Comparison of ENCODE assay signal across 9 mouse cellular contexts in genomic region chr2:179662739-179663138, GRCm38 (mm10).
DNase-seq lines count a peak whose midpoint lies in the region; ATAC-seq and TF ChIP-seq lines count a peak whose summit lies in the region.
"Had no signal": no experiment of that assay in that cellular context is flagged by ENCODE, and none has a peak within 500 bp of the region (broad histone marks: within the 10 kb centered on the region; RNA-seq: fewer than 3 reads in every experiment).

No protein-coding gene starts in this region.

- no peaks in the 10 kb centered on the region for H3K4me1 ChIP-seq in kidney, postnatal 0 days (replicated peaks; ENCODE audit: insufficient read depth, low read length)
- H3K4me1 ChIP-seq in embryonic fibroblast, embryonic 13.5 days (ENCODE audit: control insufficient read depth, insufficient read depth, low read length): no peaks in the 10 kb centered on the region
- peaks cover 8% of the 10 kb centered on the region; the same call in 1 of the 2 replicates for H3K4me1 ChIP-seq in intestine, embryonic 15.5 days (replicated peaks)
- H3K4me1 ChIP-seq in neural tube, embryonic 13.5 days (replicated peaks): peaks cover 38% of the 10 kb centered on the region

- H3K27me3 ChIP-seq in kidney, postnatal 0 days (ENCODE audit: insufficient read depth, low read length): no peaks in the 10 kb centered on the region
- peaks cover 3% of the 10 kb centered on the region; the same call in 1 of the 2 replicates for H3K27me3 ChIP-seq in intestine, embryonic 15.5 days (replicated peaks)
- H3K27me3 ChIP-seq in neural tube, embryonic 13.5 days: peaks cover 66% of the 10 kb centered on the region

- no peak overlapping the region for H3K9ac ChIP-seq in kidney, postnatal 0 days (ENCODE audit: low read depth, low read length)
- no peak overlapping the region for H3K9ac ChIP-seq in intestine, embryonic 15.5 days
- H3K9ac ChIP-seq in neural tube, embryonic 13.5 days: no peak overlapping the region

- H3K4me3 ChIP-seq in kidney, postnatal 0 days (replicated peaks; ENCODE audit: low read depth, low read length): 0 out of 2 replicates have a peak overlapping the region, but pooled peaks have one; percentile 6
- 0 out of 2 replicates have a peak overlapping the region, but pooled peaks have one; percentile 4 for H3K4me3 ChIP-seq in embryonic fibroblast, embryonic 13.5 days (ENCODE audit: insufficient read depth, low read length)
- no peak overlapping the region for H3K4me3 ChIP-seq in intestine, embryonic 15.5 days (replicated peaks)
- H3K4me3 ChIP-seq in neural tube, embryonic 13.5 days: no peak overlapping the region
- H3K4me3 ChIP-seq: left cerebral cortex, adult 2 months had no signal

- TF ChIP-seq POLR2A in embryonic fibroblast, embryonic 13.5 days (IDR thresholded peaks at IDR 0.05; ENCODE audit: low read depth, low read length): no peak

- no peak overlapping the region for H3K27ac ChIP-seq in kidney, postnatal 0 days
- H3K27ac ChIP-seq in embryonic fibroblast, embryonic 13.5 days (ENCODE audit: insufficient read depth, low read length): no peak overlapping the region
- H3K27ac ChIP-seq in intestine, embryonic 15.5 days: no peak overlapping the region
- no peak overlapping the region for H3K27ac ChIP-seq in neural tube, embryonic 13.5 days (replicated peaks)
- H3K27ac ChIP-seq: left cerebral cortex, adult 2 months had no signal

- peak; percentile 39 for DNase-seq in kidney, postnatal 0 days (ENCODE audit: low spot score)
- no peak for DNase-seq in kidney, postnatal 25 days
- no peak for DNase-seq in right cerebral cortex, postnatal 10 days (ENCODE audit: low spot score in 2 of 2)
- no peak for DNase-seq in Muller cell, postnatal 12 days (ENCODE audit: inconsistent ontology term)
- DNase-seq in c-Kit-positive CD71-positive TER-119-positive erythroid progenitor cells, embryonic 14.5 days (ENCODE audit: low spot score): no peak

- peak overlapping the region; percentile 47 for H3K4me2 ChIP-seq in kidney, postnatal 0 days (ENCODE audit: low read length)
- peak overlapping the region; percentile 45 for H3K4me2 ChIP-seq in intestine, embryonic 15.5 days (replicated peaks)
- H3K4me2 ChIP-seq in neural tube, embryonic 13.5 days: peak overlapping the region; percentile 31

- WGBS in kidney, postnatal 0 days: 4% methylated on average over 9 of the region's 9 CpGs
- WGBS in intestine, embryonic 15.5 days: 11% methylated on average over 9 of the region's 9 CpGs
- WGBS in neural tube, embryonic 13.5 days: 4% methylated on average over 9 of the region's 9 CpGs

- no peak for TF ChIP-seq CTCF in kidney, postnatal 0 days (IDR thresholded peaks at IDR 0.05; ENCODE audit: low read depth)
- no peak for TF ChIP-seq CTCF in embryonic fibroblast, embryonic 13.5 days (IDR thresholded peaks at IDR 0.05; ENCODE audit: borderline replicate concordance, insufficient read depth, low read length)

- no peaks in the 10 kb centered on the region for H3K36me3 ChIP-seq in kidney, postnatal 0 days (ENCODE audit: insufficient read depth, low read length)
- H3K36me3 ChIP-seq in intestine, embryonic 15.5 days: no peaks in the 10 kb centered on the region
- no peaks in the 10 kb centered on the region for H3K36me3 ChIP-seq in neural tube, embryonic 13.5 days

- no peaks in the 10 kb centered on the region for H3K9me3 ChIP-seq in kidney, postnatal 0 days (replicated peaks; ENCODE audit: low read length)
- no peaks in the 10 kb centered on the region for H3K9me3 ChIP-seq in intestine, embryonic 15.5 days
- H3K9me3 ChIP-seq in neural tube, embryonic 13.5 days: no peaks in the 10 kb centered on the region

- ATAC-seq in kidney, postnatal 0 days (replicated peaks; ENCODE audit: low FRiP score, low read depth): no peak
- ATAC-seq in intestine, embryonic 15.5 days: peak; percentile 69
- no peak for ATAC-seq in neural tube, embryonic 13.5 days (ENCODE audit: low read depth)

Comparison
In these comparisons a context has a peak if more than half of its experiments do, and no peak if none do; other contexts are left out.
1. H3K4me3 ChIP-seq: peak in kidney, postnatal 0 days (single experiment) and embryonic fibroblast, embryonic 13.5 days (single experiment); none in intestine, embryonic 15.5 days (single experiment) and neural tube, embryonic 13.5 days (single experiment).
2. Peak in every context shown above with its lines, with median percentiles within 50 percentile points of each other: H3K4me2 ChIP-seq.